Mouse (Mus musculus): ENCODE results near the gene Ltbp1.

GRCm38 (mm10) chr17:75204065-75204464 is 198.7 kb downstream of the Ltbp1 start:
- TF ChIP-seq CTCF (conservative IDR thresholded peaks at IDR 0.05; ENCODE audit: low read length): no peak
- no peak for TF ChIP-seq NANOG (IDR thresholded peaks at IDR 0.05; ENCODE audit: borderline replicate concordance, low read length)

All from E14TG2a.4 (cell line).